Mouse (Mus musculus) liver (tissue): ENCODE measurements around the gene Epn3.

Experiments used
- DNase-seq: peaks from one replicate; pipeline ENCODE4 v3.0.0-alpha.2; 2020; ENCODE audit warnings: mixed read lengths

Epn3 gene

GRCm38 (mm10) chr11:94499661-94500152 lies at the start of gene Epn3:
Gene Epn3, minus strand, starts transcription at chr11:94499974.
- peak; percentile 27 for DNase-seq

DNA sequence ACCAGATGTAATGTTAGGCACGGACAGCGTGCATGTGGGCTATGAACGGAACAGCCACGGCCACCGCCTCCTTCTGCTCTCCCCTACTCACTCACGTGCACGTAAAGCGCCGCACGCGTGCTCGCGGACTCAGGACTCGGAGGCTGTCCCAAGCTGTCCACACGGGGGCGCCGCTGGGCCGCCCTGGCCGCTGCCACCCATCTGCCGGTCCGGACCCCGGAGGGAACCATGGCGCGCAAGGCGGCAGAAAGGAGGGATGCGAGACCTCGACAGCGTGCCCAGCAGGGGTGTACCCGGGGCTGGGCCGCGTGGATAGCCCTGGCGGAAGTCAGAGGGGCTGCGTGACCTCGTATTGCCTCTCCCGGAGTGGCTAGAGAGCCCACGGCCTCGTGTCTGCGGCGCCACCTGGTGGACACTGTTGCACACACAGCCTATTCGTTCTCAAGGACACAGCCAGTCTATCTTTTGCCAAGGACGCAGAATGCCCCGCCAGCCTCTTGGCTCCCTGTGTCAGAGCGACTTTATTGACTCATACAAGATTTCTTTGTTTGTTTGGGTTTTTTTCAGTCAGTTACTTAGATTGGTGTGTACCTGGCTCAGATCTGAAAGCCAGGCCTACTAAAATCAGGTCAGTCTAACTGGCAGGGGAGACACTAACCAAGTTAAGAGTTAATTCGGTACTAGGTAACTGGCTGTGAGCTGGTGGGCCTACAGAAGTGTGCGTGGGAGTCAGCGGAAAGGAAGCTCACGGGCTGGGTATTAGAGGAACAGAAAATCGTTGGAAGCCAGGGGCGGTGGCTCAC lies 49.3 kb upstream of the Epn3 start, which contains the start of gene Rsad1:
Gene Rsad1 (minus strand): TSS at position 368 of the 803 bp plus-strand sequence.
- DNase-seq = peak; percentile 91

- peak; percentile 26 for DNase-seq
These were observed 48.4 kb upstream of the Epn3 start for GRCm38 (mm10) chr11:94548041-94548784.

DNA sequence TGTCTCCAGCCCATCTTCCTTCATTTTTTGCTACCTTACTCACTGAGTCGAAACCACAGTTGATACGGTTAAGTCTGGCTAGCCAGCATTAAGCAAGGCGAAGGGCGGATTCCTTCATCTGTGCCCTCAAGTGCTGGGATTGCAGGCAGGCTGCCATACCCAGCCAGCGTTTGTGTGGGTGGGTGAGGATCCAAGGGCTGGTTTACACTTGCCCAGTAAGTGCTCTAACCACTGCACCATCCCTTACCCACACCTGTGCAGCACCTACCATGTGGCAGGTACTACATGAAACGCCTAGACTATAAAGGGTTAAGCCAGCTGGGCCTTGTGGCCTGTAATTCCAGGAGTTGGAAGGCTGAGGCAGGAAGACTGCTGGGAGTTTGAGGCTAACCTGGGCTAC lies 47.5 kb upstream of the Epn3 start:
- DNase-seq = no peak

GRCm38 (mm10) chr11:94546381-94546780 lies 46.6 kb upstream of the Epn3 start:
- no peak for DNase-seq

DNA sequence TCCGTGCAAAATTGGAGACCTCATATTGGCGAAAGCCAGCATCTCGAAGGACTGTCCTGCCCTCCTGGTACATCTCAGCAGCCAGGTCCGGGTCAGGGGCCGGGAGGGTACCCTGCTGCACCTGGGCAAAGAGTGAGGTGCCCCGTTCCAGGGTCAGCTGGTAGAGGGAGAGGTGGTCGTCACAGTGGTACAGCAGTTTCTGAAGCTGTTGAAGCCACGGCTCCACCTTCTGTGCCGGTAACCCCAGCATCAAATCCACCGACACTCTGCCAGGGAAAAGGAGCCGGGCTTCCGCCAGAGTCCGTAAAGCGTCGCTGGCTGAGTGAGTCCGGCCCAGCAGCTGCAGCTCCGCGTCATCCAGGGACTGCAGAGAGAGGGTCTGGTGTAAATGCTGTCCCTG lies 44.6 kb upstream of the Epn3 start:
- DNase-seq = no peak

GRCm38 (mm10) chr11:94543932-94544331 lies 44.2 kb upstream of the Epn3 start:
- DNase-seq = peak; percentile 71

DNA sequence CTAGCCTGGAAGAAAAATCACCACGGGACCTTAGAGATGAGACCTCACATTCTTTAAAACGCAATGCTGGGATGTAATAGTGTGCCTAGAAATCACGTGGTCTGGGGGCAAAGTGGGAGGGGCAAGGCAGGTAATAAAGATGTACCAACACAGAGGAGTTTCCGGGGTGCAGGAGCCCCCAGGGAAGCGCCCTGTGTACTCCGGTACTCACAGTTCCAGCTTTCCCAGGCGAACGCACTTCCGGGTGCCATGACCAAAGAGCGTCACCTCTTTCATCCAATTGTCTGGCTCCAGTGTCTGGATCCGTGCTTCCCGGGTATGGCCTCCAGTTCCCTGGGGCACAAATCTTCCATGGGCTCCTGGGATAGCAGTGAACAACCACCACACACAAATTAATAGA lies 43.6 kb upstream of the Epn3 start:
- no peak for DNase-seq

DNA sequence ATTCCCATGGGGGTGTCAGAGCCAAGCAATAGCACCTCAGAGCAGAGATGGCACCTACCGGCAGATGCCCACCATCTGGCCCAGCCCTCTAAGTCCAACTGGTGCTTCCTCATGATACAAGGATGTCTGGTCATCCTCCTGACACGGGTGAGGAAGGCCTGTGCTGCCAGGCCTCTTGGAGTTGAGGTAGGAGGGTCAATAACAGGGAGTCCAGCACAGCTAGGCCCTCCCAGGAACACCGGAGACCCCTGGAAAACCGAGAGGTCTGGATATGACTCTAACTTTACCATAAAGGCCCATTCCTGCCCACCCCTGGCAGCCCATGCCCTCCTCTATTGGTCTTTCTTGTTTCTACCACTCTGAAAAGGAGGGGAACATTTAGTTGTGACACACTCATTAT lies 42.6 kb upstream of the Epn3 start:
- DNase-seq = no peak

DNA sequence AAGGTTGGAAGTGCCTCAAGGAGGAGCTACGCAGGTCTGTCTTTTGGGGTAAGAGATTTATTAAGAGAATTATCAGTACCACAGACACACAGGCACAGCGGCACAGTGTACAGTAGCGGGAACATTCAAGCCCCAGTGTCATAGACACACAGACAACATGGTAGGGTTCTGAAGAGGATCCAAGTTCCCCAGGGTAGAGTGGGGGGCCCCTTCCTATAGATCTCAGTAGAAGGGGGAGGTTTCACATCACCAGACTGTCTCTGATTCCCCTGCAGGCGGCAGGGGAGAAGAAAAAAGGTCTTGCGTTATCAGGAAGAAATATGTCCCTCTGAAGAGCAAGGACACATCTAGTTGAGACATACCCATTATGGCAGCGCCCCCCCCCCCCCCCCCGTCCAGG lies 40.0 kb upstream of the Epn3 start:
- no peak for DNase-seq

- DNase-seq = no peak
These were observed 39.0 kb upstream of the Epn3 start for GRCm38 (mm10) chr11:94538733-94539292.

- no peak for DNase-seq
These were observed 33.4 kb upstream of the Epn3 start for GRCm38 (mm10) chr11:94533171-94533570.

DNA sequence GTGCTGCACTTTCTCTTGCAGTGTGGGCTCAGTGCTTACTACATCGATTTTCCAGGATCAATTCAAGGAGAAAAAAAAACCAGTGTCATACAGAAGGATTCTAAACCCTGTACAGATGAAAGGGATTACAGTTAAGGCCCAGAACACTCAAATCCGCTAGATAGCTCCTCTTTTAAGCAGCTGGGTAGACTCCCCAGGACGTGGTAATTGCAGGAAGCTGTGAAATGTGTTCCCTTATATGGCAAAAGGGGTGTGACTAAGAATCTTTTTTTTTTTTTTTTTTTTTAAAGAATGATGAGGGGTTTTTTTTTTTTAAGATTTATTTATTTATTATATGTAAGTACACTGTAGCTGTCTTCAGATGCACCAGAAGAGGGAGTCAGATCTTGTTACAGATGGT lies 29.1 kb upstream of the Epn3 start:
- DNase-seq = no peak

- no peak for DNase-seq
These were observed 26.6 kb upstream of the Epn3 start for GRCm38 (mm10) chr11:94526171-94526879.

DNA sequence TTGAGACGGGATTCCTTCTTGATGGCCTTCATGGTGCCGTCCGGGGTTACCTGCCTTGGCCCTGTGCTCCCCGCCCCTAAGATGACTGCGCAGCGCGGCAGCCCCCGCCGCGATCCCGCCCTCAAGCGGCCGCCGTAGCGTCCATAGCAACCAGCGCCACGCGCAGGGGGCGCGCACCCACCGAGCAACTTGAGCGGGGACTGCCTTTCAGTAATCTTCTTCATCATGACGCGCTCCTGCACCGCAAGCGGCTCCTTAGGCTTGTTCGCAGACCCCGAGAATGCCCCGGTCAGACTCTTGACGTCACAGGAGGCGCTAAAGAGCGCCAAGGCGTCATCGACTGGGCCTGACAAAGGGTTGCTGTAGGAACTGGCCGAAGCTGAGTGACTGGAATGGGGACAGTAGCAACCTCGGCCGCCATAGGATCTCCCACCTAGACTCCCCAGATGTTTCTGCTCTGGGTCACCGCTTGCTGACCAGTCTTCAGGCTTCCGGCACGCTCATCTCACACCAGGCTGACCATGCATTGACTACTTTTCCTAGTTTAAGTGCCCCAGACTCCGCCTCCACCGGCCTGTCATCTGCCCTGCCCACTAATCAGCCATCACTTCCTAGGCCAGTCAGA lies 21.6 kb upstream of the Epn3 start, which contains the start of gene Mycbpap:
Gene Mycbpap (minus strand): TSS at position 524 of the 625 bp plus-strand sequence.
- peak; percentile 42 for DNase-seq

- DNase-seq = no peak
These were observed 13.7 kb upstream of the Epn3 start for GRCm38 (mm10) chr11:94513452-94513851.

DNA sequence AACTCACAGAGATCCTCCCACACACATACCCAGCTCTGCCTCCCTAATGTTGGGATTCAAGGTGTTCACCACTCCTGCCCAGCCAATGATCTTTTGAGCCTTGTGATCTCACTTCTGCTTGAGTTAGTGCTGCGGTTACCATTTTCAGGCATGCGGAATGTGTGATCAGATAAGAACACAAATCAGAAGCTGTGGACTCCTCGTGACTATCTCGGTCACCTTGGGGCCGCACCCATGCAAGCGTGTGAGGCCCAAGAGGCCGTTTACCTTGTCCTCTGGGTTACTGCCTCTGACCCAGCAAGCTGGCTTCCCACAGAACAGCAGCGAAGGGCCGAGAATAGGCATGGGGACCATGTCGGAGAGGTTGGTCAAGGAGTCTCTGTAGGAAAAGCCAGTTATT lies 9.2 kb upstream of the Epn3 start:
- no peak for DNase-seq

DNA sequence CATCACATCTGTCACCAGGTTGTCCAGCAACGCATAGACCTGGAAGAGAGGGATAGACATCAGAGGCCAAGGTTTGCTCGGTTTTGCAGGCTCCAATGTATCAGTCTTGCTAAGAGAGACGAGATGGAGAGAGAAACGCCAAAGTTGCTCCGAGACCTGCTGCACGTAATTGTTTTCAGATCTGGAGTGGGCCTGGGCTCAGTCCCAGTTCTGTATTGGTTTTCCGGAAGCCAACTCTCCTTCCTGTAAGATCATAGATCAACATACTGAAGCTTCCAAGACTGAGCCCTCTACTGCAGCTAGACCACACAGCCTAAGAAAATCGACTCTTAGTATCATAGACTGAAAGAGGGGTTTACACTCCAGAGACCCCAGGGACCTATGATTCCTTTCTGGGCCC lies 1.7 kb upstream of the Epn3 start:
- DNase-seq = no peak

DNA sequence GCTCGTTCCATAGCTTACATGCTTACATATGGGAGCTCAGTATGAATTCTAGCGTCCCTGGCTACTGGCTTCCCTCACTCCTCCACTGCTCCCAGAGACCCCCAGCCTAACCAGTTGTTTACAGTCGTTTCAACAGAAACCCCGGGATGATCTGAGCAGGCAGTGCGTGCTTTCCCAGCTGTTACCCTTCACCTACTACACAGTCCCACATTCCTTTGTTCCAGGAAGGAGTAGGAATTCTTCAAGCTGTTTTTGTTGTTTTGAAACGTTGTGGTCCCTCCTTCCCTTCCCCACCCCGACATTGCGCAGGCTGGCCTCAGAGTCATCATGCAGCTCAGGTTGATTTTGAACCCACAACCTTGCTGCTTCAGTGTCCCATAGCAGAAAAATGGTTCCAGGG lies 588 bp upstream of the Epn3 start:
- DNase-seq = no peak

- DNase-seq = no peak
These were observed 739 bp downstream of the Epn3 start for GRCm38 (mm10) chr11:94499035-94499434.

DNA sequence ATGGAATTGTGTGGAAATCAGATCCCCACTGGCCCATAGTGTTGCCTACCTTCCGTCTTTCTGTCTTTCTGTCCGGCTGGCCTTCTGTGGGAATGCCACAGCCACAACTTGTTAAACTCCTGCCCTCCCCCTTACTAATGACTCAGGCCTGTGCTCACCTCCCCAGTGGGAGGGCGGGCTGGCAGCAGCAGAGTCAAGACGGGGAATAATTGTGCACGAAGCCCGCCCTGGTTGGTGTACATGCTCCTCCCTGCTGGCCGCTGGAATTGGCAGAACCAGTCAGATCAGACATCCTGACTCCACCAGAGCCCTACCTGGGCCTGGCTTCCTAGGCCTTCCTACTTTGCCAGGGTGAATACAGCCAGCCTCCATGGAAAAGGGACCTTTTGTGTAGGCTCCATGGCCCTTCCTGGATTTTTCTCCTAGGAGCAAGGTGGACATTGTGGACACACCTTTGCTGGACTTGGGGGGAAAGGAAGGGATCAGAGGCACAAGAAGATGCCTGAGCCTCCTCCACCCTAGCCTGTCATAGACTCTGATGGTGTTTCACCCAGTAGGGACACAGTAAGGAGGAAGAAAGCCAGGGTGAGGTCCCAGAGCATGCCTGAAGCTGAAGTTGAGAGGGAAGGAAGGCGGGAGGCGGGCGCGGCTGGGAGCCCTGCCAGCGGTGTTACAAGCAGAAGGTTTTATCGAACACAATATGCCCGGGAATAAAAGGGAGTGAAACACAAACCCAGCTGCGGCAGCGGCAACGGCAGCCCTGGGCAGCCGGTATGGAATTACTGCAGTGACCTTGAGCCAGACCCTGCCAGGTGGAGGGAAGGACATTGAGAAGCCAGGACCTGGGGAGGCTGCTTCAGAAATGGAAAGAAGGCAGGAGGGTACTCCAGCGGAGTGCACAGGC lies 1.4 kb downstream of the Epn3 start:
- DNase-seq = no peak
